Mouse (Mus musculus): ENCODE measurements around the gene Nprl2.

- TF ChIP-seq POLR2A (IDR thresholded peaks at IDR 0.05; ENCODE audit: borderline replicate concordance, extremely low read depth, low read depth, low read length) (no peak), CTCF (IDR thresholded peaks at IDR 0.05; ENCODE audit: insufficient read depth, low read length) (no peak)
Observed at GRCm38 (mm10) chr9:107520331-107520730, 21.7 kb upstream of the Nprl2 start.
